Mouse (Mus musculus) cerebellum, adult 11-12 months (tissue): Measurements from ENCODE around the gene Irf1.

Experiments
- DNase-seq: peaks from one replicate; pipeline ENCODE4 v3.0.0; 2022

Irf1 gene

GRCm38 (mm10) chr11:53761822-53762221 is 8.0 kb upstream of the Irf1 start:
- peak; percentile 42 for DNase-seq

DNA sequence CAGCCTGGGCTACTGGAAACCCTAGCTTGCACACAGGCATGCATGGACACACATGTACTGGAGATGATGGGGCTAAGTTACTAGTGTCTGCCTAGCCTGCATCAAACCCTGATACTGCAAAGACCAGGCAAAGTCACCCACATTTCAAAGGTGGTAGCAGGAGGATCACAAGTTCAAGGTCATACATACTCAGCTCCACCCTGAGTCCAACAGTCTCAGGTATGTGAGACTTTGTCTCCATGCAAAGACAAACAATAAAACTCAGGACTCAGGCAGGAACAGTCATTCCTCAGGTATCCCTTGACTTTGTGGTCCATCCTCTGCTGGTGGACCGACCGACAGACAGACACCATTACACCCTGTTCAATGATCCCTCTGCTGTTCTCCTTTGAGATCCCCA is 7.4 kb upstream of the Irf1 start:
- no peak for DNase-seq

- DNase-seq, result peak; percentile 56
These were observed 6.9 kb upstream of the Irf1 start for GRCm38 (mm10) chr11:53762827-53763495.

DNA sequence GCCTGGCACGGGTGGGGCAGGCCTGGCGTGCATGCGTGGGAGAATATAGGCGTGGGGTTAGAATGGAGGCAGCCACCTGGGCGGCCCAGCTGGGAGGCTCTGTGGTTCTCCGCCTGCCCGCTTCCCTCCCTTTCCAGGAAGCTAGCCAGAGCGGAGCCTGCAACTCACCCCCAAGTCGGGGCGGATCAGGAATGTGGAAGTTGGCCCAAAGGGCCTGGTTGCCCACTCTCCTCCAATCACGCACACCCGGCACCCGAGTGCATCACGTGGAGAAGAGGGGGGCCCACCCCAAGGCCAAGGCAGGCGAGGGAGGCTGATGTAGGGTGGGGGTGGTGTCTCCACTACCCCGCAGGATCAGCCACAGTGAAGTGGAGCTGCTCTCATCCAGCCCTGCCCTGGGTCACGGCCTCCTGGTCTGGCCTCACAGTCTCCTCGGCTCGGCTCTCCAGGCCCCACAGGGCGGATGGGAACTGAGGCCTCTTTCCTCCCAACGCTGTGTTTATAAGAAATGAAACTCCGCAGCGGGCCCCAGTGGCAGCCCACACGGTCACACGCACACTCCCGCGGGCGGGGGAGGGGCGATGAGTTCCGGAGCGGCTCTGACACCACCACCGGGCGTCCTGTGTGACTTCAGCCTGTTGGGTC is 6.2 kb upstream of the Irf1 start:
- DNase-seq, result peak; percentile 76

DNA sequence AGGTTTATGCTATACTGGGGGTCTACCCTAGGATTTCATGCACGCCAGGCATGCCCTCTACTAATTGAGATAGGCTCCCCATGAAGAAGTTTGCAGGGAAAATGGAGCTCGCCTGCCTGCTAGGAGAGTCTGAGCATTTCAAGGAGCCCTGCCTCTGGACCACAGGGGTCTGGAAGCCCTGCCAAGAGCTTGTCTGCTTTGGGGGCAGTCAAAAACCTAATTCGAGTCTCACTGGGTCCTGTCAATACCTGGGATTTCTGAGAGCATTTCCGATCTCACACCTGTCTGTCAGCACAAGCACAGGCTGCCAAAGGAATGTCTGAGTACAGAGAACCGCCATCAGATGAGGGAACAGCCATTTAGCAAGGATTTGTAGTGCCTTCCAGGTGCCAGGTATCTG is 5.2 kb upstream of the Irf1 start:
- peak; percentile 19 for DNase-seq

- DNase-seq, result no peak
These were observed 1.2 kb upstream of the Irf1 start for GRCm38 (mm10) chr11:53768422-53769184.

DNA sequence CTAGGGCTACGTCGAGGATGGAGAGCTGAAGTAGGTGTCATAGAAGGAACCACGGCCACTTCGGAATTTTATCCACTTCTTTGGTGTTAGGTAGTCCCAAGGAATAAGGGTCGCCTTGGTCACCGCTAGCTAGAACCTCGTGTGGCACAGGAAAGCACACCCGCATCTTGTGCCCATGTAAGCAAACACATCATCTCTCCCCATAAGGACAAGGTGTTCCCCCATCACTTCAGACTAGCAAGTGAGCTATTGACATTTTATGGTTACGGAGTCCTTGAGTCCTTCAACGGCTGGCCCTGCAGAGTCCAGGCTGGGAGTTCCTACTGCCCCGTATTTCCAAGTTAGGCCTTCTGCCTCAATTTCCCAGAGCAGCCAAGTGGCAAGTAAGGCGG is 633 bp upstream of the Irf1 start:
- no peak for DNase-seq

DNA sequence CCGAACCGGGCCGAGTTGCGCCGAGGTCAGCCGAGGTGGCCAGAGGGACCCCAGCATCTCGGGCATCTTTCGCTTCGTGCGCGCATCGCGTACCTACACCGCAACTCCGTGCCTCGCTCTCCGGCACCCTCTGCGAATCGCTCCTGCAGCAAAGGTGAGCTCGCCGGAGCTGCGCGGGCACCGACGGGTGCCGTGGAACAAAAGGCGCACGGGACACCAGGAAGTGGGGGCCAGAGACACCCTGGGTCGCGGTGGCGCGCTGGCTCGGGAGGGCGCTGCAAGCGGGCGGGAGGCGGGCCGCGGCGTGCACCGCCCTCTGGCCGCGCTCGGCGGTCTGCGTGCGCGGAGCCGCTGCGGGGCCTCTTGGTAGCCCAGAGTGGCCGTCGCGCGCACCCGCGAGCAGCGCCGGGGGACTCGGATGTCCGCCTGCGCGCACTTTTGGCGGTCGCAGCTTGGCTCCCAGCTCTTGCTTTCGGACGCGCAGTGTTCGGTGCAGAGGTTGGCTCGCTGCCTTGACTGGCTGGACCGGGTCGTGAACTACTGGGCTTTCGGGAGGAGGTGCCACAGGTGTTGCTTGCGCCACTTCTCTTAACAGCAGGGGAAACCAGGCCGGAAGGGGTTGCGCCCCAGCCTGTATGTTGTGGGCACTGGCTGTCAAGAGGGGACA is 444 bp downstream of the Irf1 start:
- DNase-seq, result peak; percentile 37

- no peak for DNase-seq
These were observed 1.4 kb downstream of the Irf1 start for GRCm38 (mm10) chr11:53771001-53771744.

GRCm38 (mm10) chr11:53772536-53772935 is 2.7 kb downstream of the Irf1 start:
- DNase-seq, result no peak

- DNase-seq, result no peak
These were observed 3.3 kb downstream of the Irf1 start, which contains the start of gene Gm17334 for GRCm38 (mm10) chr11:53773087-53773486. Gene Gm17334 (minus strand): TSS chr11:53773187.

DNA sequence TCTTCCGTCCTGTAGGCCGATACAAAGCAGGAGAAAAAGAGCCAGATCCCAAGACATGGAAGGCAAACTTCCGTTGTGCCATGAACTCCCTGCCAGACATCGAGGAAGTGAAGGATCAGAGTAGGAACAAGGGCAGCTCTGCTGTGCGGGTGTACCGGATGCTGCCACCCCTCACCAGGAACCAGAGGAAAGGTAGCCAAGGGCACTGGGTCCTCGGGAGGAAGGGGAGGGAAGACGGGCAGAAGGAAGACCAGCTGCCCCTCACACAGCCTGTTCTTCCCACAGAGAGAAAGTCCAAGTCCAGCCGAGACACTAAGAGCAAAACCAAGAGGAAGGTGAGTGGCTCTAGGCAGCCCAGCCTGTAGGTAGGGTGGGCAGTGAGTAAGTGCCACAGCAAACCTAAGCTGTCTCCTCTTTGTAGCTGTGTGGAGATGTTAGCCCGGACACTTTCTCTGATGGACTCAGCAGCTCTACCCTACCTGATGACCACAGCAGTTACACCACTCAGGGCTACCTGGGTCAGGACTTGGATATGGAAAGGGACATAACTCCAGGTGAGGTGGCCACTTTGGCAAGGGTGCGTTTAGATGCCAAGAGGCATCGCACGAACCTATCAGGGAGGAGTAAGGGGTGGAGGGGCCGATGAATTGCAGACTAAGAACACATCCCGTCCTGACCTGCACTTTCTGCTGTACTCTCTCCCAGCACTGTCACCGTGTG is 4.0 kb downstream of the Irf1 start:
- no peak for DNase-seq

DNA sequence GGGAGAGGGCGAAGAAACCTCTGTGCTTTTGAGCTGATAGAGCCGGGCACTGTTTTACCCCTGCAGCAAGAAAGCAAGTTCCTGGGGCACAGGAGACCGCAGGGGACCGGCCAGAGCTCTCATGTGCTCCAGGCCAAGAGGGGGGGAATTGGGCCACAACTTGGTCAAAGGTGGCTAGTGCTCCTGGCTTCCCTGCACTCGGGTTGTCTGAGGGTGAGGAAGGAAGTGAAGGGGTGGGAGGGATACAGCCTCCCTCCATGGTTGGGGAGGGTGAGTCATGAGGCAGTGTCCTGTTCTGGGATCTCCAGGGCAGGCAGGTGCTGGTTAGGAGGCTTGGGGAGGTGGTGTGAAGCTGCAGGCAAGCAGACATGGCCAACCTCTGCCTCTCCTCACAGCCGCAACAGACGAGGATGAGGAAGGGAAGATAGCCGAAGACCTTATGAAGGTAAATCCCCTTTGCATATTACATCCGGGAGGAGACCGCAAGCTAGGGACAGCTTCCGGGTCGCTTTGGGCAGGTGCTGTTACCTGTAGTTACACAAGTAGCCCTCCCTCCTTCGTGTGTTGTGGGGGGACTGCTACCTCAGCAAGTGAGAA is 4.9 kb downstream of the Irf1 start:
- DNase-seq, result no peak

DNA sequence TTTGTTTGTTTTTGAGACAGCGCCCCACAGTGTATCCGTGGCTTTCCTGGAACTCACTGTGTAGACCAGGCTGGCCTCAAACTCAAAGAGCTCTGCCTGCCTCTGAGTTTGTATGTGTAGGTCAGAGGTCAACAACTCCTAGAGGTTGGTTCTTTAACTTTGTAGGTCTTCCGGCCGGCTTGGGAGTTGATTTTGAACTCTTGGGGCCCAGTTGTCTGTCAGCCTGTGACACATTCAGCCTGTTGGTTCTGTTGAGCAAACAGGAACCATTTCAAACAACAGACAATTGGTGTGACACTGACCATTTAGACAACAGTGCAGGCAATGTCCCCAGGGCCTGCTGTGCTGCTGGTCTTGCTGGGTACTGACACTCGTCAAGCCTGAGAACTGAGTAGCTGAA is 7.9 kb downstream of the Irf1 start:
- DNase-seq, result no peak

DNA sequence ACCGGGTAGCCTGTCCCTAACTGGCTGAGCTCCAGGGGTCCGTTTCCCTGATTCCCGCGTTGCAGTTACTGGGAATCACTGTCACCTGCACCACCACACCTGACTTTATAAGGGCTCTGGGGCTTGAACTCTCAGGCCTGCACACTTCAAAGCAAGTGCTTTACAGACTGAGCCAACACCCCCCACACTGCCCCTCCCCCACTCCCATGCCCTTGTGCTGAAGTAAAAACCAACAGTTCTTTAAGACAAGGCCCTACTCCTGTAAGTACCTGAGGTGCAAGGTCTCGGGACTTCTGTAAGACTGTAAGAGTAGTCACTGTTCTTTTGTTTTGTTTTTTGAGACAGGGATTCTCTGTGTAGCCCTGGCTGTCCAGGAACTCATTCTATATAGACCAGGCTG is 8.6 kb downstream of the Irf1 start:
- no peak for DNase-seq

GRCm38 (mm10) chr11:53779808-53780207 is 10.0 kb downstream of the Irf1 start:
- DNase-seq, result no peak

DNA sequence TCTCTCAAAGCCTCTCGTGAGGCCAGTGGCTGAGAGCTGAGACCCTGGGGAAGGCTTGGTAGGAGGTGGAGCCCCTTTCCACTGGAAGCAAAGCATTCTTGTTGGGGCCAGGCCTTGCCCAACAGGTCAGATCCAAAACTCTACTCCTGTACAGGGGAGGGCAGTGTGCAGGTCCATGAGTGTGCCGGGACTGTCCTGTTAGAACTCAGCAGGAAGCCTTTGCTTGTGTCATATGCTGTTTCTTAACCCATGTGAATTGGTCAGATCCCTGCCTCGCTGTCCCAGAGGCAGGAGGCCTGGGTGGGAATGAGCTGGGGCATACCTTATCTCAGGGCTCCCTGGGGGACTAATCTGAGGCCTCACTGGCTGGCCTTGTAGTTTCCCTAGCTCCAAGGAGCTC is 10.4 kb downstream of the Irf1 start:
- DNase-seq, result no peak

- no peak for DNase-seq
These were observed 11.5 kb downstream of the Irf1 start for GRCm38 (mm10) chr11:53781201-53781775.

DNA sequence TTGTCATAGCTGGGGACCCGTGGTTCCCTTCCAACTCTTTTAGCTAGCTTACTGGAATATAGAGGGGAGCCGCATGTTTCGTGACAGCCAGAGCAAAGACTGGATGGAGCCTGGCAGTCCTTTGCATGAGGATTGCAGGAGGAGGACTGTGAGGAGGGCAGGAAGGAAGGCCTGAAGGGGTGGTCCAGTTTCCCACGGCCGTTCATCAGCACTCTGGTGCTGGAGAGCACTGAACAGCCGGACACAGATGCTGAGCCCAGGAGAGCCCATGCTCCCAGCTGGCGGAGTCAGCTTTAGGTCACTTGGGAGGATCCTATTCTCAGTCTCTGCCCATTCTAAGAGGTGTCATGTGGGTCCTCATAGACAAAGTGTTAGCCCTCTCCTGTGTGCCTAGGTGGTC is 12.2 kb downstream of the Irf1 start:
- DNase-seq, result no peak

- DNase-seq, result no peak
These were observed 13.5 kb downstream of the Irf1 start for GRCm38 (mm10) chr11:53783288-53783687.

DNA sequence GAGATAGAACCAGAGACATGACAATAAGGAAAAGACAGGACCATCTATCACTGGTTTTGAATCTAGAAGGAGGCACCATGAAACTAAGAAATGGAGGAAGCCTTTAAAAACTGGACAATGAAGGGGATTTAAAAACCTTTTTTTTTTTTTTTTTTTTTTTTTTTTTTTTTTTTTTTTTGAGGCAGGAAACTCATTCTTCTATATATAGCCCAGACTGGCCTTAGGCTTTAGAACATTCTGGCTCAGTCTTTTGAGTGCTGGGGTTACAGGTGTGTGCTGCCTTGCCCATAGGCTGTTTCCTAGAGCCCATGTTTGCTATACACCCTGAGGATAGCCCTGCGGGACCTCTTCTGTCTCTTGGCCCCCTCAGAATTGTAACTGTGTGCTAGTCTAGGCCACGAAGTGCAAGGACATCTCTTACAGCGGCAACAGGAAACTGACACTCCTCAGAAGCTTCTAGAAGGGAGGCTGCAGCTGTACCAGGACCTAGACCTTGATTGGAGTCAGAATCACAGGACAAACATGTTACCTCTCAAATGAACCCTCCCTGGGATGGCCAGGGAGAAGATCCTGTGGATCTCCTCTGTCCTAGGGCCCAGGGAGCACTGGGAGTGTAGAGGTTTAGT is 15.6 kb downstream of the Irf1 start:
- DNase-seq, result no peak
